Mouse (Mus musculus) heart, postnatal 14 days (tissue): ENCODE results near the gene Pgpep1l. TPM values are rescaled to one million over a fixed set of nuclear protein-coding genes. Genes with fewer than 3 reads are reported as not detected.

Experiments
- total RNA-seq, 2 experiments: library from RNA; stranded (reverse); gene quantifications; 2 replicates each; pipeline ENCODE4 v1.2.3; 2021

Pgpep1l gene
- total RNA-seq, 2 experiments from 2014 or later = 0.39 TPM; not detected in 1

Other genes starting within 250 kb of the Pgpep1l start
- gene Fam169b, start 9.6 kb upstream of the Pgpep1l start, total RNA-seq = 1 to 10 TPM in 1 of 2 experiments, under 1 TPM in 1; 0.38 to 1.2 TPM